Mouse (Mus musculus) olfactory bulb, adult 2 months (tissue): ENCODE data around the gene Sh2b3.
A peak's percentile ranks its signal among the peaks of the same experiment; 100 is the strongest.

Experiments used
- CTCF ChIP-seq: fragments of 200-500 bp; IDR thresholded peaks from 2 replicates; pipeline ENCODE4 v1.5.1; 2012; ENCODE audit warnings: low read depth, mild to moderate bottlenecking, low read length, moderate library complexity; ENCODE audit not compliant: insufficient read depth
- POLR2A ChIP-seq: fragments of 200-500 bp; IDR thresholded peaks from 2 replicates; pipeline ENCODE4 v1.6.1; 2012; ENCODE audit warnings: mild to moderate bottlenecking, low read depth, low read length, moderate library complexity; ENCODE audit not compliant: insufficient read depth

DNA sequence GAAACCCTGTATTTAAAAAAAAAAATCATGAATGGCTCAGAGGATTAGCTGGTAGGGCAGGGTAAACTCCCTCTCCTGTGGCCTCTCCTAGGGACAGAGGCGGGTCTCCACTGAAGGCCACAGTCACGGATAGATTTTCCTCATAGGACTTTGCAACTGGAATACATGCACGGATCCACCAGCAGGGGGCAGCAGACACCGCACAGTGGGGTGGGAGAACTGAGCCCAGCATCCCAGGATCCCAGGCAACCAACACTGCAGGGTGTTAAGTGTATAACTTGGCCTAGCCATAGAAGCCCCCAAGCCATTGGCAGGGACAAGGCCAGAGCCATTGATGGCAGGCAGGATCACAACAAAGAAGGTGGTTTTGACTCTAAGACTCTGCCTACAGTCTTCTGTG, 34.7 kb upstream of the Sh2b3 start:
- TF ChIP-seq POLR2A (no peak), CTCF (peak; percentile 90)
